Mouse (Mus musculus): ENCODE data around the gene Gm4952. TPM values are rescaled to one million over a fixed set of nuclear protein-coding genes. Genes with fewer than 3 reads are reported as not detected.
A peak's percentile ranks its signal among the peaks of the same experiment; 100 is the strongest.

Gm4952 gene
- polyA plus RNA-seq, 1 experiment from 2014 or later = not detected

DNA sequence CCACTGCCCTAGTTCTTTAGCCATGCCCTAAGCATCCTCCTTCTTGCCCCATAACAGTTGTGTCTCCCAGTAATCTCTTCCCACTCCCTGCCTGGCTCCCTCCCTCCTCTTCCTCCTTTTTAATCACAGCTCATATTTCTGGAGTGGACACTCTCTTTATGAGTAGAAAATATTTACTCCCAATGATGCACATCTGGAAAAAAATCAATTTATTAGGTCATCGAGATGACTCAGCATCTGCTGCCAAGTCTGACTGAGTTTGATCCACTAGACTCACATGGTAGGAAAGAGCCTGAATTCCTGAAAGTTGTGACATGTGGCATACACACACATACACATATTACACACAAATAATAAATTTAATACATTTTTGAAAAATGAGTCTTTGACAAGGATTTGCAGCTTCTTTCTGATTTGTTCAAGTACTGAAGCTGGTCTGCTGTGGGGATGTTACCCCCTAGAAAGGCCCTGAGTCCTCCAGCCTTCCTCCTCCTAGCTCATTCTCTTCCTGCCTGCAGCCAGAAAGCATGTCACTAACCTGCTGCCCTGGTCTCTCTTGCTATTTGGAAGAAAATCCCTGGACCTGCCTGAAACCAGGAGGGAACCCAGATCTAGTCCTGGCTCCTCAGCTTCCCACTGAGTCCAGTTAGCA, 27.0 kb upstream of the Gm4952 start:
- Histone ChIP-seq H3K4me1 (replicated peaks; ENCODE audit: control insufficient read depth, insufficient read depth, low read length) (peaks cover 11% of the 10 kb centered on the region; the same call in 1 of the 2 replicates), H3K9me3 (ENCODE audit: control insufficient read depth, low read length) (no peaks in the 10 kb centered on the region), H3K4me2 (ENCODE audit: low read length) (peak overlapping the region; percentile 66), H3K4me3 (ENCODE audit: low read depth, low read length) (peak overlapping the region; percentile 48), H3K27ac (ENCODE audit: low read depth) (peak overlapping the region; percentile 10; the same call in 1 of the 2 replicates), H3K9ac (ENCODE audit: low read length) (no peak overlapping the region), H3K36me3 (ENCODE audit: control insufficient read depth, insufficient read depth, low read length) (peaks cover 12% of the 10 kb centered on the region), H3K27me3 (replicated peaks; ENCODE audit: control insufficient read depth, insufficient read depth, low read length) (no peaks in the 10 kb centered on the region)
- ATAC-seq (replicated peaks; ENCODE audit: low FRiP score, low TSS enrichment, low read depth) (peak; percentile 21; the same call in 1 of the 2 replicates), DNase-seq (ENCODE audit: low spot score) (no peak)
- 88% methylated on average over 1 of the region's 1 CpGs for WGBS

- Histone ChIP-seq H3K36me3 (ENCODE audit: control insufficient read depth, insufficient read depth, low read length) (peaks cover 17% of the 10 kb centered on the region), H3K9me3 (ENCODE audit: control insufficient read depth, low read length) (no peaks in the 10 kb centered on the region), H3K4me1 (replicated peaks; ENCODE audit: control insufficient read depth, insufficient read depth, low read length) (peaks cover 11% of the 10 kb centered on the region; the same call in 1 of the 2 replicates), H3K27ac (ENCODE audit: low read depth) (peak overlapping the region; percentile 27), H3K4me2 (ENCODE audit: low read length) (peak overlapping the region; percentile 66), H3K4me3 (ENCODE audit: low read depth, low read length) (peak overlapping the region; percentile 48), H3K27me3 (replicated peaks; ENCODE audit: control insufficient read depth, insufficient read depth, low read length) (no peaks in the 10 kb centered on the region), H3K9ac (ENCODE audit: low read length) (peak overlapping the region; percentile 46)
- ATAC-seq (replicated peaks; ENCODE audit: low FRiP score, low TSS enrichment, low read depth) = peak; percentile 98
- DNase-seq (ENCODE audit: low spot score) = peak; percentile 82
- 7% methylated on average over 14 of the region's 14 CpGs for WGBS
These were observed 26.3 kb upstream of the Gm4952 start for GRCm38 (mm10) chr19:12573266-12574011.

DNA sequence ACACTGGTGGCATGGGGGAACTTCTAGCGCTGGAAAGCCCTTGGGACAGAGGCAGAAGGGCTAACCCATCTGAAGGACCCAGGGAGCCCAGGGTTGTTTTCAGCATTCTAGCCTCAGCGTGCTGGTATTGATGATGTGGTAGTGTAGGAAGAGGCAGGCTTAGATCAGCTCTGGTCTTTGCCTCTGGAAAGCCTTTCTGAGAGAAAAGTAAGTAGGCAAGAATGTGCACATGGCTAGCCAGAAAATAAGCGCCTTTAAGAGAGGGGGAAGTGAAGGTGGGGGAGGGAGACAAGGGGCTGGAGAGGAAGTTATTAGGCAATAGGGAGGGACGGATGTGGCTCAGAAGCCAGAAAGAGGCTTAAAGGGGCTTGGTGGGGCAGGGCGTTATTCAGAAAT, 25.8 kb upstream of the Gm4952 start:
- Histone ChIP-seq H3K27ac (ENCODE audit: low read depth) (peak overlapping the region; percentile 27; the same call in 1 of the 2 replicates), H3K27me3 (replicated peaks; ENCODE audit: control insufficient read depth, insufficient read depth, low read length) (no peaks in the 10 kb centered on the region), H3K4me3 (ENCODE audit: low read depth, low read length) (peak overlapping the region; percentile 48), H3K9me3 (ENCODE audit: control insufficient read depth, low read length) (no peaks in the 10 kb centered on the region), H3K4me1 (replicated peaks; ENCODE audit: control insufficient read depth, insufficient read depth, low read length) (peaks cover 11% of the 10 kb centered on the region; the same call in 1 of the 2 replicates), H3K36me3 (ENCODE audit: control insufficient read depth, insufficient read depth, low read length) (peaks cover 17% of the 10 kb centered on the region), H3K4me2 (ENCODE audit: low read length) (peak overlapping the region; percentile 66), H3K9ac (ENCODE audit: low read length) (peak overlapping the region; percentile 46)
- DNase-seq (ENCODE audit: low spot score) (peak; percentile 62), ATAC-seq (replicated peaks; ENCODE audit: low FRiP score, low TSS enrichment, low read depth) (no peak)
- WGBS = 14% methylated on average over 5 of the region's 5 CpGs

DNA sequence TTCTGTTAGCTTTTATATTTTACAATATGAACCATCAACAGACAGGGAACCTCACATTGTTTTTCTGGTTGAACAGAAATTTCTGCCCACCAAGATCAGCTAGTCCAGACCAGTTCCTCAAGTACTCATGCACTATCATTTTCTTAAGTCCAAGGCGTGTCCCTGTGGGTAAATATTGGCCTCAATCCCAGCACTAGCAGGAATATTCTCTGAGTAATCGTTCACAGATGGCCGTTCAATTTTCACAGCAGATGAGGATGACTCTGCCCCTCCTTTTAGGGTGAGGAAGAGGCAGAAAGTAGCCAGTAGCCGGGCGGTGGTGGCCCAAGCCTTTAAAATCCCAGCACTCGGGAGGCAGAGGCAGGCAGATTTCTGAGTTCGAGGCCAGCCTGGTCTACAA, 24.7 kb upstream of the Gm4952 start:
- ATAC-seq (replicated peaks; ENCODE audit: low FRiP score, low TSS enrichment, low read depth) = no peak
- H3K27ac ChIP-seq (ENCODE audit: low read depth) = no peak overlapping the region
- H3K9ac ChIP-seq (ENCODE audit: low read length) = no peak overlapping the region
- no peak overlapping the region for H3K4me3 ChIP-seq (ENCODE audit: low read depth, low read length)
- H3K4me1 ChIP-seq (replicated peaks; ENCODE audit: control insufficient read depth, insufficient read depth, low read length) = peaks cover 11% of the 10 kb centered on the region; the same call in 1 of the 2 replicates
- 80% methylated on average over 7 of the region's 7 CpGs for WGBS
- H3K36me3 ChIP-seq (ENCODE audit: control insufficient read depth, insufficient read depth, low read length) = peaks cover 17% of the 10 kb centered on the region
- H3K9me3 ChIP-seq (ENCODE audit: control insufficient read depth, low read length) = no peaks in the 10 kb centered on the region
- no peaks in the 10 kb centered on the region for H3K27me3 ChIP-seq (replicated peaks; ENCODE audit: control insufficient read depth, insufficient read depth, low read length)
- DNase-seq (ENCODE audit: low spot score) = no peak
- peak overlapping the region; percentile 66 for H3K4me2 ChIP-seq (ENCODE audit: low read length)

DNA sequence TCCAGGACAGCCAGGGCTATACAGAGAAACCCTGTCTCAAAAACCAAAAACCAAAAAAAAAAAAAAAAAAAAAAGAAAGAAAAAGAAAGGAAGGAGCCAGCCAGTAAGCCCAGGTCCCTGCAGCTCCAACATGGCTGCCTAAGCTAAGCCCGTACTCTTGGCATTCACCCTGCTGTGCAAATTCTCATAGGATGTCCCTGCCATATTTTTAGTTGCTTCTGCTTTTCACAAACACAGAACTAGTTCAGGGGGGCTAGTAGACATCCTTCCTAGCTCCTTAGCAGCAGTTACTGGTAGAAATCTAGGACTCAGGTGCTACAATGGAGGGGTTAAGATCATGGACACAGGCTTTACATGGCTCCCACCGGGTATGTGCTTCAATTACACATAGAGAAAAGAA, 24.3 kb upstream of the Gm4952 start:
- Histone ChIP-seq H3K4me3 (ENCODE audit: low read depth, low read length) (no peak overlapping the region), H3K9me3 (ENCODE audit: control insufficient read depth, low read length) (no peaks in the 10 kb centered on the region), H3K4me1 (replicated peaks; ENCODE audit: control insufficient read depth, insufficient read depth, low read length) (peaks cover 11% of the 10 kb centered on the region; the same call in 1 of the 2 replicates), H3K4me2 (ENCODE audit: low read length) (no peak overlapping the region), H3K36me3 (ENCODE audit: control insufficient read depth, insufficient read depth, low read length) (peaks cover 17% of the 10 kb centered on the region), H3K9ac (ENCODE audit: low read length) (no peak overlapping the region), H3K27ac (ENCODE audit: low read depth) (no peak overlapping the region), H3K27me3 (replicated peaks; ENCODE audit: control insufficient read depth, insufficient read depth, low read length) (no peaks in the 10 kb centered on the region)
- DNase-seq (ENCODE audit: low spot score) = no peak
- WGBS = 92% methylated on average over 2 of the region's 2 CpGs
- no peak for ATAC-seq (replicated peaks; ENCODE audit: low FRiP score, low TSS enrichment, low read depth)

DNA sequence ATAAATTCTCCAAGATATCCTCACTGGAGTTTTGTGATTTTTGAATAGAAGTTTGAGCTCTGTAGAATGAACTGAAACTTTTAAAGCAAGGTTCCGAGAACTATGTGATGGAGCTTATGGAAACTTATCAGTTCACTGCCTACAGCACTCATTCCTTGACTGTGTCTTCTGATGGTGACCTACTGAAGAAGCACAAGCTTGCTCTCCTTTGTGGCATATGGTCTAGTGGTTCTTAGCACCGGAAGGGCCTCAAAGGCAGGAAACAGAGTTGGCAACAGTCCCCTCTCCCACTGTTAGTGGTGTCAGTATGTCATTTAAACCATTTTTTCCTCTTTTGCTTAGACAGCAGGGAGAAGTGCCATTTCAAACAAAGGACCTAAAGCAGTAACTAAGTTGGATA, 23.1 kb upstream of the Gm4952 start:
- H3K9ac ChIP-seq (ENCODE audit: low read length) = no peak overlapping the region
- ATAC-seq (replicated peaks; ENCODE audit: low FRiP score, low TSS enrichment, low read depth) = no peak
- no peaks in the 10 kb centered on the region for H3K27me3 ChIP-seq (replicated peaks; ENCODE audit: control insufficient read depth, insufficient read depth, low read length)
- H3K4me2 ChIP-seq (ENCODE audit: low read length) = no peak overlapping the region
- H3K9me3 ChIP-seq (ENCODE audit: control insufficient read depth, low read length) = no peaks in the 10 kb centered on the region
- H3K27ac ChIP-seq (ENCODE audit: low read depth) = no peak overlapping the region
- H3K36me3 ChIP-seq (ENCODE audit: control insufficient read depth, insufficient read depth, low read length) = peaks cover 17% of the 10 kb centered on the region
- DNase-seq (ENCODE audit: low spot score) = no peak
- 94% methylated on average over 2 of the region's 2 CpGs for WGBS
- H3K4me3 ChIP-seq (ENCODE audit: low read depth, low read length) = no peak overlapping the region
- H3K4me1 ChIP-seq (replicated peaks; ENCODE audit: control insufficient read depth, insufficient read depth, low read length) = peaks cover 11% of the 10 kb centered on the region; the same call in 1 of the 2 replicates

DNA sequence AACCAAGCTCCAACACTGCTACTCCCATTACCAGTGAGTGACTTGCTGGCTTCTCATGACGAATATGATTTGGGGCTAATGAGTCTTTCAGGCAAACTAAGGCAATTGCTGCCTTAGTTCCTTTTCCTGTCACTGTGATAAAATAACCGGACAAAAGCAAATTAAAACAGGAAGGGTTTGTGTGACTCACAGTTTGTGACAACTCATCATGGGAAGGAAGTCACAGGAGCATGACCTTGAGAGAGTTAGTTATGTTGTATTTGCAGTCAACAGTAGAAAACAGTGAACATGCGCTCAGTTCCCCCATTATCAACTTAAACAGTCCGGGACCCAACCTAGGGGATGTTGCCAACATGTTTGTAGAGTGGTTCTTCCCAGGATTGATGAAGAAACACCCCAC, 14.5 kb upstream of the Gm4952 start:
- DNase-seq (ENCODE audit: low spot score) = no peak
- H3K36me3 ChIP-seq (ENCODE audit: control insufficient read depth, insufficient read depth, low read length) = peaks cover 18% of the 10 kb centered on the region
- H3K4me2 ChIP-seq (ENCODE audit: low read length) = no peak overlapping the region
- ATAC-seq (replicated peaks; ENCODE audit: low FRiP score, low TSS enrichment, low read depth) = no peak
- 84% methylated on average over 4 of the region's 4 CpGs for WGBS
- H3K27ac ChIP-seq (ENCODE audit: low read depth) = no peak overlapping the region
- H3K4me1 ChIP-seq (replicated peaks; ENCODE audit: control insufficient read depth, insufficient read depth, low read length) = no peaks in the 10 kb centered on the region
- H3K9me3 ChIP-seq (ENCODE audit: control insufficient read depth, low read length) = no peaks in the 10 kb centered on the region
- no peak overlapping the region for H3K4me3 ChIP-seq (ENCODE audit: low read depth, low read length)
- H3K27me3 ChIP-seq (replicated peaks; ENCODE audit: control insufficient read depth, insufficient read depth, low read length) = no peaks in the 10 kb centered on the region
- no peak overlapping the region for H3K9ac ChIP-seq (ENCODE audit: low read length)

GRCm38 (mm10) chr19:12591908-12592307, 7.9 kb upstream of the Gm4952 start:
- Histone ChIP-seq H3K36me3 (ENCODE audit: control insufficient read depth, insufficient read depth, low read length) (peaks cover 8% of the 10 kb centered on the region), H3K4me2 (ENCODE audit: low read length) (no peak overlapping the region), H3K9ac (ENCODE audit: low read length) (no peak overlapping the region), H3K27ac (ENCODE audit: low read depth) (no peak overlapping the region), H3K9me3 (ENCODE audit: control insufficient read depth, low read length) (no peaks in the 10 kb centered on the region), H3K4me1 (replicated peaks; ENCODE audit: control insufficient read depth, insufficient read depth, low read length) (peaks cover 4% of the 10 kb centered on the region; the same call in 1 of the 2 replicates), H3K4me3 (ENCODE audit: low read depth, low read length) (no peak overlapping the region), H3K27me3 (replicated peaks; ENCODE audit: control insufficient read depth, insufficient read depth, low read length) (no peaks in the 10 kb centered on the region)
- DNase-seq (ENCODE audit: low spot score) (peak; percentile 70), ATAC-seq (replicated peaks; ENCODE audit: low FRiP score, low TSS enrichment, low read depth) (no peak)
- 4% methylated on average over 1 of the region's 1 CpGs for WGBS

All from intestine, embryonic 14.5 days (tissue).